Mouse (Mus musculus): ENCODE results near the gene Mkln1. TPM values are rescaled to one million over a fixed set of nuclear protein-coding genes. Genes with fewer than 3 reads are reported as not detected.

Mkln1 gene
- total RNA-seq, 4 experiments from 2014 or later = 161 to 201 (median 178) TPM

DNA sequence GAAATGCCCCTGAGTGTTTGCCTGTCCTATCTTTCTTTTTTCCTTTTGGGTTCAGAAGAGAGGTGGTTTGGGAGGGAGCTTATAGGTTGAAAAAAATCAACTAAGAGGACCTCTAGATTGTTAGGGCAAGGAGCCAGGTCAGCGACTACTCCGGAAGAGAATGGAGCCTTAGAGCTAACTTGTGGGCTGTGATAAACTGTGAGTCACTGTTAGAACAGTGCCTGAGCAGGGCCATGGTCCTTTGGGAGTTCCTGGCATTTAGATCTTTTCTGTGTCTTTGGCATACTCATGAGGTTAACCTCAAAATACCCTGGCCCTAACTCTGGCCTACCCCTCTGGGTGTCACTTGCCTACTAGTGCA lies 119.8 kb downstream of the Mkln1 start:
- DNase-seq = peak; percentile 51

DNA sequence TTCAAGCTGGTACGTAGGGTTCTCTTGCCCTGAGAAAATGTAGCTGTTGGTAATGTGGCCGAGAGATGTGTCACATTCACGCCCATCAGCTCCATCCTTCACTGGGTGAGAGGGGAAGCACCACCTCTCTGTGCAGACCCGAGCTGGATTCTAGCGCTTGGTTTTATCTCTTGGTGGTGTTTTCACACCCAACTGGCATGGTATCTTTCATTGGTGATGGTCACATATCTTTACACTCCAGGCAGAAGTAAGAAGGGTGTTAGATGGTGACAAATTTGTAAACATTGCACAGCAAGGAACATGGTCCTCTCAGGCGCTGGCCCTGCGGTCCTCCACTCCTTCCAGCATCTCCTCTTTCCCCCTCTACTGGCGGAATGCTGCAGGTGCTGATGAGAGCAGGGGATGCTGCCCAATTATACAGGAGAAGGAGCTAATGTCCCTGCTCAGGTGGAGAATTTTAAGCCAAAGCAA lies 120.5 kb downstream of the Mkln1 start:
- DNase-seq = no peak

DNA sequence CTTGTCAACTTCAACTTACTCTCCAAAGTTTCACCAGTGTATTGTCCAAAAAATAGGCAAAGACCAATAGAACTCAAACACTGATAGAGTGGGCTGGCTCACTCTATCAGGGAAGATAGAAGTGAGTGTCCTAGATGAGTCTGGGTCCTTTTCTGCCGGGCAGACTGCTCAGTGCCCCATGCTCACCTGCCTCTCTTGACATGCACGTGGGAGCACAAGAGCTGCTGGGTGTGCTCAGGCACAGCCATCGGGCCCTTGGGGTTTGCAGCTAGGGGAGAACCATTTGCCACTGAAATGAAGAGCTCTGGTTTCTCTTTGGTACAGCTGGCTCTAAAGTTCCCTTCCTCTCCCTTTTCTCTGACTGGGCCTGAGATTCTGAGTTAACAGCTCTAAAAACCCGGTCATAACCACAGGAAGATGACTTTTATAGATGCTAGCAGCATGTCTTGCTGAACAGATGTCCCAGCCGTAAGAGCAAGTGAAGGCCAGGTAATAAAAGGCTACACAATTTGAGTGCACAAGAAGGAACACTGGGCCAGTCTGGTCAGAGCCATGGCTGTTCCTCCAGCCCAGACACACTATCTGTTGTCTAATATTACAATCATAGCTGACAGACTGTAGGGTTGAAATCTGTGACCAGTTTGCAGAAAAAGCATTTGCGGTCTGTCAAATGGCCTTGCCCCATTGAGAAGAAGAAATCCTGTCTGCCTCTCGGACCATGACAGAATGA lies 122.1 kb downstream of the Mkln1 start:
- DNase-seq = no peak

DNA sequence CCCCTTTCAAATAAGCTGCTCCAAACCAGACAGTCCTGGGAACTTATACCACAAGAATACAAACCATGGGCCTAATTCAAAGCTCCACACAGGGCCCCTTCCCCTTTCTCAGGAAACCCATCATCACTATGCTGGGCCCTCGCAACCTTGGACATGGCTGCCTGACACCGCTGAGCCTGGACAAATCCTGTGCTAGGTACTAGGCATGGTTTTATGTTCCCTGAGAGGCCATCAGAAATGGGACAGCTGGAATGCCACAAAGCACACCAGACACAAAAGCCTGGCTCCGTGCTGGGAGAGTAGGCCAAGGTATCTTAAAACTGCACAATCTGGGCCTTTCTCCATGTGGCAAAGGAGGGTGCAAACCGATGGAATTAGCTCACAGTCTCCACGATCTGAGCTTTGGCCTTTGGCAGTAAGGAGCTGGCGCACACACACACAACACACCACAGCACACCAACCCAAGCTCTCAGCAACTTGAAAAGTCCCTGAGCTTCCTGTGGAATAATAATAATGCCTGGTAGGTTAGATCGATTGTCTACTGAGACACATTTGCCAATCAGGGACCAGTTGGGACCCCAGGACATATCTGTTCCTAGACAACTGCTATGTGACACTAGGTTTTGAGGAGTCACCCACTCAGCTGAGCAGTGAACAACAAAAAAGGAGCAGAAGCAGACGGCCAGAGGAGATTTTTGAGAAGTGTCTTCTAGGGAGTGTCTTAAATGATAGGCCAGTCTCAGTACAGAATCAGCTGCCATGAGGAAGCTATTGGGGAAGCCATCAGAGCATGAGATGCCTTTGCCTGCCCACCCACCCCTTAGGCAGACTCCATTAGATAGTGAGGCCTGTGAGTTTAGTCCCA lies 123.2 kb downstream of the Mkln1 start:
- DNase-seq = no peak

DNA sequence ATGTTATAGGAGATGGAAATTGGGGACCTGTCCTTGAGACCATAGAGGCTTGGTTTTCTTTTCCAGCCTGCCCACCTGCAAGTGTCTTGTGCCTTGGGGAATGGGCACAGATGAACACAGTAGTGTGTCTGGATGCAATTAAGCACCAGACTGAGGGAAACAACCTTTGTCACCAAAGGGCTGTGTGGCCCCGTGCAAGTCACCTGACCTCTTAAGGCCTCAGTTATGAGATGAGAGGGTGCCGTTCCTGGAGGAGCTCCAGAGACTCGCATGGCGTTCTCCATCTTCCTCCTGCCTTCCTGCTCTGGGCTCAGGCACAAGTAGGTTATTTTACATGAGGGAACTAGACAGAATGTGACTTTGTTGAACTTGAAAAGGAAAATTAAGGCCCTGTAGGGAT lies 123.9 kb downstream of the Mkln1 start:
- DNase-seq = no peak

DNA sequence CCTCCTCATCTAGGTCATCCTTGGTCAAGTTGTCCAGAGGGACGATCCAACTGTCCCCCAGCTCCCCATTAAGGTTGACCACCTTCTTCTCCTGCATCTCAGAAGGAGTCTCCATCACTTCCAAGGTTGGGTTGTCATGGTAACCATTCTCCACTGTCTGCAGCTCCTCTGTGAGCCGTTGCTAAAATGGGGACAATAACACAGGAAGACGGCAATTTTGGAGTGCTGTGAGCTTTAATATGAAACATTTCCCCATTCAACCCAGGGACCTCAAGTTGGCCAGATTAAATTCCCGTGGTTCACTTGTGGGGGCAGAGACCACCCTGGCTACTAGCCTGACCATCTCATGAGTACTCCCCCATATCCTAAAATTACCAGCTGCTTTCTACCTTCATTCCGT lies 124.5 kb downstream of the Mkln1 start:
- DNase-seq = no peak

DNA sequence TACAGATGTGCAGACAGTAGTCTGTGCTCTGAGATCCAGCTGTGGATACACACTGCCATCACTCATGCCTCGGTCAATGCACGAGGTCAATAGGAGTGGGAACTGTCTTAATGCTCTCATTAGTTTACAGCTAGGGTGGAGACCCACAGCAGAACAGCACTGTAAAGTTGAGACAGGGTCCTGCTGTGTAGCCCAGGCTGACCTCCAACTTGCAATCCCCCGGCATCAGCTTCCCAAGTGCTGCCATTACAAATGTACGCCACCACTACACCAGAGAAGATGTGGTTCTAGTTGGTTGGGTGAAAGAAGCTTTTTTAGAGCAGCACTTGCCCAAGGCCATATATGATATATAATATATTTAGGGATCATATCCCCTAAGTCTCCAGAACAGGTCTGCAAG lies 125.1 kb downstream of the Mkln1 start:
- no peak for DNase-seq

DNA sequence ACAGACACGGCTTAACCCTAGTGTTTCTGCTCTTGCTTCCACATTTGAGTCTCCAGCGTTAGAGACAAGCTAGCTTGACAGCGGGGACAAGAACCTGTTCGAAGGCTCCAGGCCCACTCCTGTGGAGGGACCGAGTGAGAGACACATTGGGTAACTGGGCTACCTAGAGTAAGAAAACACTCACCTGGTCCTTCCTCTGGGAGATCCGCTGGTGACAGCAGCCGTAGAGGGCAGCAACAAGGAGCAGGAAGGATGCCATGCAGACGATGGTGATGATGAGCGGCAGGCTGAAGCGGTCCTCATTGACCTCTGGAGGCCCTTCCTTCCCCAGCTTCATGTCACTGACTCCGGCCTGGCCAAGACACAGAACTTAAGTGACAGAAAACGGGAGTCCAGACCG lies 125.6 kb downstream of the Mkln1 start:
- no peak for DNase-seq

DNA sequence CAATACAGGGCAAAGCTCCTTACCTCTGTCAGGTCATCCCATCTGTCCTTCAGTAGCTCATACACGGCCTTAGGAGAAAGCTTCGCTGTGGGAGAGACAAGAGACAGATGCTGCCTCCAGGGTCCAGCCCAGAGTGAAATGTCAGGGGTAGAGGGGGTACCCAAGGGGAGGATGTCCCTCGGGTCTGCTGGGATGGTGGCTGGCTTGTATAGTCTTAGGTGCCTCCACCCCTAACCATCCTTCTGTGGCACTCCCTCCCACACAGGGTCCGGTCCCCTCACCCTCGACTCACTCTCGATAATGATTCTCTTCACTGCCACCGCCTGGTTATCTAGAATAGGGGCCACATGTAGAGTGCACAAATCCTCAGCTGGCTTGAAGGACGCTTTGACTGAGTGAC lies 126.1 kb downstream of the Mkln1 start:
- DNase-seq = no peak

DNA sequence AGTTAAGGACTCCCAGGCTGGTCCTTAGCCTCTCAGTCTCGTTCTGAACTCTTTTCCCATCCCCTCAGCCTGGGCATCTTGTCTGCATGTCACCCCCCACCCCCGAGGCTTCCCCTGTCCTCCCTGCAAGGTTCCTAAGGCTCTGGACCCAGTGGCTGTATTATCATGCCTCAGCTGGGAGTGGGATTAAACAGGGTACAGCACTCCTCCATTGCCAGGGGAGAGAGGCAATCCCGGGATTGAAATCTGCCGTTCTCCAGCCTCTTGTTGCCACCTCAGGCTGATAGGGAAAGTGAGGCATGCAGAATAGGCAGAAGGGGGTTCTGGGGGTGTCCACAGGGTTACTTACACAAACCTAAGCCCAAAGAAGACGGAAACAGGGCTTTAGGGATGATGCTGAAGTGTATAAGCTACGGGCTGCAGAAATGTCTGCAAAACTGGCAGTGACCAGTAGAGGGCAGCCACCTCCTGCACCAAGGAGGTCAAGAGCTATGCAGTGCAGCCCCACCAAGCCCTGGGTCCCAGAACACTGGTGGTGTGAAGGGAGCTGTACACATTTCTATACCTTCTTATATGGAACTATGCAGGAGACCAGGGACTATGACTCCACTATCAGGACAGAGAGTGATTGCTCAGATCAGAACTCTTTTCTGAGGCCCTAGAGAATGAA lies 126.8 kb downstream of the Mkln1 start:
- no peak for DNase-seq

DNA sequence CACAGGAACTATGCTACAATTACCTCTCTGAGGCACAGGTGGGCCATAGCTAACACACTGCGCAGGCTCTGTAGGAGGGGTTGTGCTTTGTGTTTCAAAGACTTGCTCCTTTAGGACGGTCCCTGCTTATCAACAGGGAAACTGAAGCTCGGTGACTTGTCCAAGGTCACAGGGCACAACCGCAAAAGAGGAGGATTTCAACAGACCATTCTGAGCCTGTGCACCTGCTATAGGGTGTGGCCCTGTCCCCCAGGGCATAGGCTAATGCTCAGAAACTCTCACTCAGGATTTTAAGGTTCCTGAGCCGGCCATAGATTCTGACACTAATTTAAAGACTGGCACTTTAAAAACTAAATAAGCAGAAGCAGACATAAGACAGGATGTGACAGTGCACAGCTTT lies 128.4 kb downstream of the Mkln1 start:
- DNase-seq = no peak

DNA sequence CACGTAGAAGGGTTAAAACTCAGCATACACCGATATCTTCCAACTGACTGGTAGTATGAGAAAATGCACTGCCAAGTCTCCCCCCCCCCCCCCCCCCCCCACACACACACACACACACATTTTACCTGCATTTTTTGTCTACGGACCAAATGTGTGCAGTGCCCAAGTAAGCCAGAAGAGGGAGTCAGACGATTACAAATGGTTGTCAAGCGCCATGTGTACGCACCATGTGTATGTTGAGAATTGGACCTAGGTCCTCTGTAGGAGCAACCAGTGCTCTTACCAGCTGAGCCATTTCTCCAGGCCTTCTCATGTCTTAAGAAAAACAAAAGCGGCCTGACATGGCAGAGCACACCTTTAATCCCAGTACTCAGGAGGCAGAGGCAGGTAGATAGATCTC lies 129.4 kb downstream of the Mkln1 start:
- DNase-seq = no peak

DNA sequence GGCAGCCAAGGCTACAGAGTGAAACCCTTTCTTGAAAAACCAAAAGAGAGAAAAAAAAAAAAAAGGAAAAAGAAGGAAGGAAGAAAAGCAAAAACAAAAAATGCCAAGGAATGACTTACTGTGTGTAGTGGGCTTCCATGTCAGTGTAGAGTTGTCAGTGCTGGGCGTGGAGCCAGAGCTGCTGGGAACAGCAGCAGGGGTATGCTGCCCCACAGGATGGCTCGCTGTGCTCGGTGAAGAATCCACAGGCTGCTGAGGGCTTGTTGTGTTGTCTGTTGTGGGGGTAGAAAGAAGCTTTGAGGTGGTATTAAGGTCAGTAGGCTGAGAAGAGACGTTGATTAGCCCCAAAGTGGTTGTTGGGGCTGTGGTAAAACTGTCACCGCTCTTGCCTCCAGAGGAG lies 129.8 kb downstream of the Mkln1 start:
- no peak for DNase-seq

DNA sequence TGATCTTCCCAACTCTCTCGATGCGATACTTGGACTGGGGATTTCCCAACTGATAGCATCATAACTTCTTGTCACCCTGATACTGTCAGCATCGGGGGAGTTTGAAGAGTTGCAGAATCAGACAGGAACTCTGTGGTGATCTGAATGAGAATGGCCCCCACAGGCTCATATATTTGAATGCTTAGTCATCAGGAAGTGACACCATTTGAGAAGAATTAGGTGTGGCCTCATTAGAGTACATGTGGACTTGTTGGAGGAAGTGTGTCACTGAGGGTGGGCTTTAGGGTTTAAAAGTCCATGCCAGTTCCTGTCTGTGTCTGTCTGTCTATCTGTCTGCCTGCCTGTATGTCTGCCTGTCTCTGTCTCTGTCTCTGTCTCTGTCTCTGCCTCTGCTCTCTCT lies 133.3 kb downstream of the Mkln1 start:
- no peak for DNase-seq

DNA sequence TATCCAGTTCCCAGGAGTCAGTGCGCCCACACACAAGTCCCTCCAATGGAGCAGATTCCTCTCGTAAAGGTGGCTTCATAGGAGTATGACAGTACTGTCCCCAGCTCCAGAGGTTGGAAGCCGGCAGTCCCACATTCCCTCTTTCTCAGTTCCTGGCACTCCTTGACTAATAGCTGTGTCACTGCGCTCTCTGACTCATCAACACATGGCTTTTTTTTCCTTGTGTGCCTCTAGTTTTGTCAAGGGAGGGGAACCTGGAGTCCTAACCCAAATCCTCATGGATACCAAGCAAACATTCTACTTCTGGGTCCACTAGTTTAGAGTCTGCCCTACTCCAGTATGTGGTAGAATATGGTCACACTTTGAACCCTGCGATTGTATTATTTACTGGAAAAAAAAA lies 136.2 kb downstream of the Mkln1 start:
- DNase-seq = no peak

DNA sequence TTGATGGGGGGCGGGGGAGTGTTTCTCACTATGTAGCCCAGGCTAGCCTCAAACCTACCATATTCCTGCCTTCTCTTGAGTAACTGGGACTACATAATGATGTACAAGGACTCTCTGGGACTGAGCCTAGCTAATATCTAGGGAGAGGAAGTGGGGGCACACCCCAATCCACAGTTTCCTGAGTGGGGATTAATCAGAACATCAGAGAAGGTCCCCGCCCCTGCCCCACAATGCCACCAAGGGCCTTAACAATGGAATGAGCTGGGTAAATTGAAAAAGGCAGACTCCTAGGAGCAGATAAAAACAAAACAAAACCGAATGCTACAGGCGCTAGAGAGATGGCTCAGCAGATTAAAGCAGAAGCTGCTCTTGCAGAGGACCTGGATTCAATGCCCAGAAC lies 138.7 kb downstream of the Mkln1 start:
- DNase-seq = no peak

DNA sequence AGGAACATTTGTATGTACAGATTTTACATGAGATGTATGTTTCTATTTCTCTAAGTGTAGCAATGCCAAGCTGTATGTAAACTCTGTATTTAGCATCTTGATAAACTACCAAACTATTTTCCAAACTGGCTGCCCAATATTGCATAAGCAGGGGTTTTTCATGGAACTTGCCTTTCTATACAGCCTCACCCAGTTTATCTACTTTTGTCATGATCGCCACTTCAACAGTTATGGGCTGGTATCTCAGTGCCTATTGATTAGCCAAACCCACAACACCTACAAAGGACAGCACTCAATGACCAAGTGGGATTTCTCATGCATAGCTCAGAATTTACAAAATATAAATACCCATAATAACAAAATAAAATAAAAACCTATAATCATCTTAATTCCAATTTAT lies 139.6 kb downstream of the Mkln1 start:
- no peak for DNase-seq

DNA sequence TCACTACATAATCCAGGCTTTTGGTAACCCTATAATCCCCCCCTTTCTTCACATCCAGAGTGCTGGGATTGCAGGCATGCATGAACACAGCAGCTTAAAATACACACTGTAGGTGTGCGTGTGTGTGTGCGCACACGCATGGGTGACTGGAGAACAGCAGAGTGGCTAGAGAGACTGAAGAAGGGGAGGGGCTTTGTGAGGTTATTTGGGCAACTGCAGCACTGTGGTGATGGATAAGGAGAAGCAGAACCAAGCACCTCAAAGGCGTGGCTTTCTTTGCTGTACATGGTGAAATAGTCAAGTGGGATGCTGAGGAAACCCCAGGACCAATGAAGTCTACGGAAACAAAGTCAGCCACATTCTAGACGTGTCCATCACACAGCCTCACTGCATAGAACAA lies 141.5 kb downstream of the Mkln1 start:
- no peak for DNase-seq

DNA sequence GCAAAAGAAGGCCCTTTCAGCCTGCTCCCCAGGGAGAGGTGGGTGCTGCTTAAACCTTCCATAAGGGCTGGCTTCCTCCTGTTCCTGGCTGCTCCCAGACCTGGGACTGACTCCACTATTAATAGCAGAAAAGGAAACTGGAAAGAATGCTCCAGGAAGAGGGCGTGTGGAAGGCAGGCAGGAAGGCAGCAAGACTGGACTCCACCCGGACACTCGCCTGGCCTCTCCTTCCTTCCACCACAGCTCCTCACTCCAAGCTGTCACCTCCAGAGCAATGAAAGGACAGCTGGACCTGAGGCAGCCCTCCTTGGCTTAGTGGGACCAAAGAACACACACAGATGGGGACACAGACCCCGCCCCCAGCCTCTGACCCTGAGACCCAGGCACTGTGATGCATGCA lies 145.8 kb downstream of the Mkln1 start:
- DNase-seq = no peak

DNA sequence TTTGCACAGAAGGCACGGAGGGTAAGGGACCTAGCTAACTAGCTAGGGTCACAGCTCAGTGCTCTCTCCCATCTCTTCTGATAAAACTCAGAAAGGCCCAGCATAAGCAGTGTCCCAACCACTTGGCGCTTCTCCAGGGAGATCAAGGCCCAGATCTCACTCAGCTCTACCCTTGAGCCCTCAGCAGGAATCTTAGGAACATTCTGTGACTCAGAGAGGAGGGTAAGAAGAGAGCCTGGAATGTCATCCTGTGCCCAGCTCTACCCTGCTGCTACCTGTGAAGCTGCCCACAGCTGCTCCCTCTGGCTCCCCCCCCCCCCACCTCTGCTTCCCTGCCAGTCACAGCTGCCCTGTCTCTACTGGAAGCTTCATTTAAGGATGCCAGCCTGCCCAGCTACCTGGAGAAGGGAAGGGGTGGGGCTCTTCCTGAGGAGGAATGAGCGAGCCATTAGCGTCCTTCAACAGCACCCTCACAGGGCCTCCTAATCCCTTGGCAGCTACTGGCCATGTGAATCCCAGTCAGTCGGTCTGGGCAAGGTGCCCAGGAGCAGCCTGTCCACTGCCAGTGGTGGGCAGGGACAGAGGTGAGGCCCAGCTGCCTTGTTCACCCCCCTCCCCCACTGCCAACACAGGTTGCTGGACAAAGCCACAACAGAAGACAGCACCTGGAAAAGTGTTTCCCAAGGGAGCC lies 151.0 kb downstream of the Mkln1 start:
- peak; percentile 74 for DNase-seq

DNA sequence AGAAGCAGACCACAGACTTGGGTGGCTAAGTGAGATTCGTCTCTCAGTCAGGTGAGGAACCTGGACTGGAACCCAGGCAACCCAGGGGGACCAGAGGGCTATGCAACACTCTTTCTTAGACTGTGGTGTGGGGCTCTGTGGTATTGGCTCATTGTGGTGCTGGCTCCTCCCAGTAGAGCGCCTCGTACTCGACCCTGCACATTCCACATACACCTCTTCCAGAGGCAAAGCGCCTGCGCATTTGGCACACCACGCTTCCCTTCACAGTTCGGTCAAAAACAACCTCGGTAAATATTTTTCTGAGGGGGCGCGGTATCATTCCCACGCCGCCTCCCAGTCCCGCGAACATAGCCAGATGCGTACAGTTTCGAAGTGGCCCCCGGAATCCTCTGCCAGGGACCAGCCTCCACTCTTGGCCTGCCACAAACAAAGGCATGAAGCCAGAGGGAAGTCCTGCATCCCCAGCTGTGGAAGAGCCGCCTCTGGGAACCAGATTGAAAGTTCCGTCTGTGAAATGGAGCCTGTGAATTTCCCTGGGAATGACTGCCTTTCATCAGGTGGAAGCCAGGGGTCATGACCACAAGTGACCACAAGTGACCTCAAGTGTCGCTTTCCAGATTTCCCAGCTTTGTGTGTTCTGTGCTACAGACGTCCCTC lies 152.5 kb downstream of the Mkln1 start:
- no peak for DNase-seq

DNA sequence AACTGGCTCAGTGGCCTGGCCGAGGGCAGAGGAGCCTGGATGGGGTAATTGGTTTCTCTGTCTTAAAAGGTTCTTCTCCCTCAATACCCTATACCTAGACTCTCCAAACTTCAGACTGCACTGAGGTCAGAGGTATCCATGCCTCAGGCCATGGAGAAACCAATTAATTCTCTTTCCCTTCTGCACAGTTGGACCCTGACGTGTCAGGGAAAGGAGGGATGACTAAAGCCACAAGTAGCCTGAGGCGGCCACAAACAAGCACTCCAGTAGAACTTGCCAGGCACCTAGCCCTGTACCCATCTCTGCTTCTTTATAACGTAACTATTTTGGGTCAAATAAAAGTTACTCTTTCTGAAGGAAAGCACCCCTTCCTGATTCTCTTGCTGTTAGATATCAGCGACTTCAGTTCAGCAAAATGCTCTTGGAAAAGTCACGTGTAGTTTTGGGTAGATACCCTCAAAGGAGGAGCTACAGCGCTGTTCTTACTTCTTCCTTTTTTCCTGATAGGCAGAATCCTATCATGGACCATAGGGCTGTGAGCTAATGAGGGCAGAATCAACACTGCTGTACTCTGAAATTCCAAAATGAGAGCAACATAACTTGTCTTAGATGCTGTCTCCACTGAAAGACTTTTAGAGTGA lies 158.0 kb downstream of the Mkln1 start:
- no peak for DNase-seq

Measured in adrenal gland, adult 8-10 months (tissue).